Mouse (Mus musculus): Measurements from ENCODE around the gene Vmn2r13. TPM values are rescaled to one million over a fixed set of nuclear protein-coding genes. Genes with fewer than 3 reads are reported as not detected.
A peak's percentile ranks its signal among the peaks of the same experiment; 100 is the strongest.
"Not testable (repeated sequence)": the region's sequence is repeated elsewhere in the genome, so short reads cannot be mapped to it uniquely, and the experiment has no call there.

Vmn2r13 gene
- polyA plus RNA-seq, 1 experiment: 0.04 TPM

- not testable (repeated sequence) for H3ac ChIP-seq (ENCODE audit: control insufficient read depth, insufficient read length)
Observed at GRCm38 (mm10) chr5:109158488-109159485, 33.2 kb downstream of the Vmn2r13 start.

GRCm38 (mm10) chr5:109139546-109139945 is 52.5 kb downstream of the Vmn2r13 start:
- Histone ChIP-seq H3K79me2 (ENCODE audit: control insufficient read depth, insufficient read depth) (no peaks in the 10 kb centered on the region), H3K4me3 (no peak overlapping the region), H3ac (ENCODE audit: control insufficient read depth, insufficient read length) (no peak overlapping the region), H3K27me3 (ENCODE audit: control insufficient read depth, insufficient read depth, insufficient read length) (no peaks in the 10 kb centered on the region), H3K36me3 (ENCODE audit: control insufficient read depth, insufficient read depth) (no peaks in the 10 kb centered on the region), H3K4me2 (ENCODE audit: low read depth) (no peak overlapping the region)
- no peak for TF ChIP-seq MYOD1 (IDR thresholded peaks at IDR 0.05; ENCODE audit: control insufficient read depth in 1 of 3, insufficient read length in 2 of 3, low read depth in 2 of 3)
- no peak for TF ChIP-seq CEBPB (IDR thresholded peaks at IDR 0.05; ENCODE audit: insufficient read depth, poor library complexity, severe bottlenecking)
- no peak for TF ChIP-seq TCF12 (IDR thresholded peaks at IDR 0.05; ENCODE audit: insufficient read depth, poor library complexity, severe bottlenecking)
- no peak for TF ChIP-seq E2F4 (IDR thresholded peaks at IDR 0.05; ENCODE audit: insufficient read depth)
- TF ChIP-seq USF1 (IDR thresholded peaks at IDR 0.05; ENCODE audit: low read depth): no peak
- no peak for TF ChIP-seq POLR2AphosphoS2 (IDR thresholded peaks at IDR 0.05; ENCODE audit: insufficient read length, low read depth)
- TF ChIP-seq SRF (IDR thresholded peaks at IDR 0.05; ENCODE audit: control insufficient read depth, insufficient read length, low read depth): no peak

More at GRCm38 (mm10) chr5:109158488-109159485, 33.2 kb downstream of the Vmn2r13 start:
- H3K79me2 ChIP-seq (ENCODE audit: control insufficient read depth, insufficient read depth); H3K27me3 ChIP-seq (ENCODE audit: control insufficient read depth, insufficient read depth, insufficient read length); H3K36me3 ChIP-seq (ENCODE audit: control insufficient read depth, insufficient read depth): not testable (repeated sequence)
- TF ChIP-seq CEBPB (IDR thresholded peaks at IDR 0.05; ENCODE audit: insufficient read depth, poor library complexity, severe bottlenecking): 0 out of 2 replicates have a peak, but pooled peaks have one; percentile 33
- peak in 1 of 3 experiments; percentile 6 for TF ChIP-seq MYOD1 (IDR thresholded peaks at IDR 0.05; ENCODE audit: control insufficient read depth in 1 of 3, insufficient read length in 2 of 3, low read depth in 2 of 3)
- Histone ChIP-seq H3K4me2 (ENCODE audit: low read depth) (peak overlapping the region; percentile 89), H3K4me3 (peak overlapping the region; percentile 27)

GRCm38 (mm10) chr5:109136731-109137130 is 55.3 kb downstream of the Vmn2r13 start:
- Histone ChIP-seq H3K27me3 (ENCODE audit: control insufficient read depth, insufficient read depth, insufficient read length) (no peaks in the 10 kb centered on the region), H3K36me3 (ENCODE audit: control insufficient read depth, insufficient read depth) (no peaks in the 10 kb centered on the region), H3K4me2 (ENCODE audit: low read depth) (no peak overlapping the region), H3ac (ENCODE audit: control insufficient read depth, insufficient read length) (no peak overlapping the region), H3K4me3 (no peak overlapping the region), H3K79me2 (ENCODE audit: control insufficient read depth, insufficient read depth) (no peaks in the 10 kb centered on the region)
- no peak for TF ChIP-seq USF1 (IDR thresholded peaks at IDR 0.05; ENCODE audit: low read depth)
- no peak for TF ChIP-seq REST (IDR thresholded peaks at IDR 0.05; ENCODE audit: insufficient read depth, insufficient read length)
- no peak for TF ChIP-seq CEBPB (IDR thresholded peaks at IDR 0.05; ENCODE audit: insufficient read depth, poor library complexity, severe bottlenecking)
- no peak for TF ChIP-seq MAX (IDR thresholded peaks at IDR 0.05; ENCODE audit: low read depth)
- no peak for TF ChIP-seq TCF12 (IDR thresholded peaks at IDR 0.05; ENCODE audit: insufficient read depth, poor library complexity, severe bottlenecking)
- TF ChIP-seq POLR2AphosphoS2 (IDR thresholded peaks at IDR 0.05; ENCODE audit: insufficient read length, low read depth): no peak
- no peak for TF ChIP-seq MYOD1 (IDR thresholded peaks at IDR 0.05; ENCODE audit: control insufficient read depth in 1 of 3, insufficient read length in 2 of 3, low read depth in 2 of 3)
- no peak for TF ChIP-seq MYOG (IDR thresholded peaks at IDR 0.05; ENCODE audit: control insufficient read depth in 1 of 3, insufficient read depth in 1 of 3, insufficient read length in 2 of 3, low read depth in 2 of 3)
- TF ChIP-seq TCF3 (IDR thresholded peaks at IDR 0.05; ENCODE audit: insufficient read length, low read depth): no peak
- TF ChIP-seq SRF (IDR thresholded peaks at IDR 0.05; ENCODE audit: control insufficient read depth, insufficient read length, low read depth): no peak
- TF ChIP-seq E2F4 (IDR thresholded peaks at IDR 0.05; ENCODE audit: insufficient read depth): no peak
- TF ChIP-seq POLR2A (IDR thresholded peaks at IDR 0.05; ENCODE audit: insufficient read length, low read depth): no peak

Other genes with a start within 250 kb of the Vmn2r13 start
- not detected for gene Vmn2r10, start 185.7 kb downstream of the Vmn2r13 start, polyA plus RNA-seq (2012; fragmentation: generic; extraction: Trizol)
- not detected for gene Vmn2r11, start 132.6 kb downstream of the Vmn2r13 start, polyA plus RNA-seq (2012; fragmentation: generic; extraction: Trizol)
- not detected for gene Vmn2r12, start 94.2 kb downstream of the Vmn2r13 start, polyA plus RNA-seq (2012; fragmentation: generic; extraction: Trizol)
- not detected for gene Vmn2r14, start 32.5 kb upstream of the Vmn2r13 start, polyA plus RNA-seq (2012; fragmentation: generic; extraction: Trizol)
- gene Vmn2r15, start 105.4 kb upstream of the Vmn2r13 start, polyA plus RNA-seq (2012; fragmentation: generic; extraction: Trizol): not detected
- gene Vmn2r16, start 138.0 kb upstream of the Vmn2r13 start, polyA plus RNA-seq (2012; fragmentation: generic; extraction: Trizol): not detected
- not detected for gene Vmn2r17, start 227.5 kb upstream of the Vmn2r13 start, polyA plus RNA-seq (2012; fragmentation: generic; extraction: Trizol)

Data from myocyte (in vitro differentiated cells).